Mouse (Mus musculus): Measurements from ENCODE around the gene Sec14l1.

Sec14l1 gene

GRCm38 (mm10) chr11:117195616-117196015 lies 80.6 kb downstream of the Sec14l1 start:
- DNase-seq: no peak

GRCm38 (mm10) chr11:117196681-117197080 lies 81.7 kb downstream of the Sec14l1 start:
- DNase-seq: no peak

- DNase-seq: no peak
Measured at GRCm38 (mm10) chr11:117198122-117198521, 83.2 kb downstream of the Sec14l1 start.

GRCm38 (mm10) chr11:117199282-117200175 lies 84.6 kb downstream of the Sec14l1 start, which contains the start of gene Sept9:
Sept9 (plus strand) TSS chr11:117199661.
- peak; percentile 80 for DNase-seq

GRCm38 (mm10) chr11:117201846-117202245 lies 86.9 kb downstream of the Sec14l1 start:
- DNase-seq: no peak

- no peak for DNase-seq
Measured at GRCm38 (mm10) chr11:117204606-117205005, 89.6 kb downstream of the Sec14l1 start.

GRCm38 (mm10) chr11:117205042-117205441 lies 90.1 kb downstream of the Sec14l1 start:
- no peak for DNase-seq

- no peak for DNase-seq
Measured at GRCm38 (mm10) chr11:117205447-117205846, 90.5 kb downstream of the Sec14l1 start.

GRCm38 (mm10) chr11:117207436-117207835 lies 92.5 kb downstream of the Sec14l1 start:
- DNase-seq: no peak

GRCm38 (mm10) chr11:117208151-117208673 lies 93.2 kb downstream of the Sec14l1 start:
- DNase-seq: no peak

Data from thymus, postnatal 14 days (tissue).